9 mouse cellular contexts compared by ENCODE assay signal in genomic region chr9:65562081-65562506, GRCm38 (mm10). TPM values are rescaled to one million over a fixed set of nuclear protein-coding genes. Genes with fewer than 3 reads are reported as not detected.
DNase-seq lines count a peak whose midpoint lies in the region; ATAC-seq and TF ChIP-seq lines count a peak whose summit lies in the region.
"Had no signal": no experiment of that assay in that cellular context is flagged by ENCODE, and none has a peak within 500 bp of the region (broad histone marks: within the 10 kb centered on the region; RNA-seq: fewer than 3 reads in every experiment).

No protein-coding gene starts in this region.

- H3K9me3 ChIP-seq in lung, postnatal 0 days (ENCODE audit: low read length): no peaks in the 10 kb centered on the region
- H3K9me3 ChIP-seq: midbrain, embryonic 12.5 days had no signal

- H3K27ac ChIP-seq in lung, postnatal 0 days (ENCODE audit: low read length): no peak overlapping the region
- H3K27ac ChIP-seq: midbrain, embryonic 12.5 days had no signal

- no peak overlapping the region for H3K9ac ChIP-seq in lung, postnatal 0 days (replicated peaks; ENCODE audit: low read depth)
- H3K9ac ChIP-seq: midbrain, embryonic 12.5 days had no signal

- H3K27me3 ChIP-seq in lung, postnatal 0 days (replicated peaks; ENCODE audit: insufficient read depth, low read length): no peaks in the 10 kb centered on the region
- H3K27me3 ChIP-seq: midbrain, embryonic 12.5 days had no signal

- peak; percentile 70 for DNase-seq in 3T3-L1 (ENCODE audit: low read depth, low spot score)
- DNase-seq in brain, adult 2 months (ENCODE audit: low read depth, low spot score): peak; percentile 90
- peak; percentile 58 to 60 for DNase-seq in frontal cortex, adult 2 months (ENCODE audit: extremely low spot score in 1 of 2, low spot score in 1 of 2)
- peak; percentile 74 for DNase-seq in heart, postnatal 4 days
- DNase-seq in layer of hippocampus, postnatal 10 days (ENCODE audit: low spot score in 2 of 2): peak; percentile 65 to 66
- DNase-seq in lung, postnatal 0 days (ENCODE audit: low spot score): peak; percentile 68
- peak; percentile 67 for DNase-seq in testis, postnatal 14 days (ENCODE audit: low spot score)

- peaks cover 15% of the 10 kb centered on the region; the same call in 1 of the 2 replicates for H3K36me3 ChIP-seq in lung, postnatal 0 days (ENCODE audit: insufficient read depth, low read length)

- peaks cover 10% of the 10 kb centered on the region; the same call in 1 of the 2 replicates for H3K4me1 ChIP-seq in lung, postnatal 0 days (ENCODE audit: insufficient read depth, low read depth, low read length)

- H3K4me3 ChIP-seq in lung, postnatal 0 days (ENCODE audit: low read depth, low read length): no peak overlapping the region
- H3K4me3 ChIP-seq: midbrain, embryonic 12.5 days had no signal

- peak; percentile 77 for ATAC-seq in lung, postnatal 0 days
- ATAC-seq in granulocyte monocyte progenitor cell, adult 5-6 weeks (replicated peaks; ENCODE audit: poor library complexity, severe bottlenecking): no peak

- no peak for TF ChIP-seq CTCF in lung, postnatal 0 days (IDR thresholded peaks at IDR 0.05)

- H3K4me2 ChIP-seq in lung, postnatal 0 days (replicated peaks; ENCODE audit: low read depth, low read length): no peak overlapping the region
- H3K4me2 ChIP-seq: midbrain, embryonic 12.5 days had no signal

- WGBS in lung, postnatal 0 days: 11% methylated on average over 4 of the region's 4 CpGs

- TF ChIP-seq EP300 in lung, postnatal 0 days (IDR thresholded peaks at IDR 0.05): no peak

RNA-seq across cellular contexts. Expression of gene Plekho2, which starts 17.7 kb away (rescaled TPM):
- 17.0 and 17.9 TPM in 2 replicates for polyA plus RNA-seq in frontal cortex, adult 2 months (2012; rRNA removed)
- total RNA-seq in heart, postnatal 4 days (2021): 10 to 100 TPM; 17.9 to 19.4 TPM
- total RNA-seq in layer of hippocampus, postnatal 10 days (2021): 1 to 10 TPM; 5.6 to 8.4 TPM
- polyA plus RNA-seq in lung, postnatal 0 days (2015; fragmentation: Nextera tagmentation; extraction: Ambion mirVana): 20.3 and 21.1 TPM in 2 replicates
- total RNA-seq in granulocyte monocyte progenitor cell, adult 5-6 weeks (2014; fragmentation: Nextera tagmentation): 15.4 and 20.2 TPM in 2 replicates
- 7.1 and 12.6 TPM in 2 replicates for total RNA-seq in granulocyte monocyte progenitor cell, adult 5-6 weeks (2017)

RNA-seq across cellular contexts. Expression of gene Pif1, which starts 24.9 kb away (rescaled TPM):
- 0.24 and 0.36 TPM in 2 replicates for polyA plus RNA-seq in frontal cortex, adult 2 months (2012; rRNA removed)
- 1 to 10 TPM; 6.2 to 7.6 TPM for total RNA-seq in heart, postnatal 4 days (2021)
- total RNA-seq in layer of hippocampus, postnatal 10 days (2021): 1 to 10 TPM; 1.1 to 1.4 TPM
- polyA plus RNA-seq in lung, postnatal 0 days (2015; fragmentation: Nextera tagmentation; extraction: Ambion mirVana): 0.56 and 0.87 TPM in 2 replicates
- 5.3 and 5.4 TPM in 2 replicates for total RNA-seq in granulocyte monocyte progenitor cell, adult 5-6 weeks (2014; fragmentation: Nextera tagmentation)
- total RNA-seq in granulocyte monocyte progenitor cell, adult 5-6 weeks (2017): 8.7 and 13.2 TPM in 2 replicates

RNA-seq across cellular contexts. Expression of gene Ankdd1a, which starts 42.1 kb away (rescaled TPM):
- 2.3 and 2.4 TPM in 2 replicates for polyA plus RNA-seq in frontal cortex, adult 2 months (2012; rRNA removed)
- total RNA-seq in heart, postnatal 4 days (2021): not detected
- total RNA-seq in layer of hippocampus, postnatal 10 days (2021): 1 to 10 TPM; 1.5 to 2.0 TPM
- polyA plus RNA-seq in lung, postnatal 0 days (2015; fragmentation: Nextera tagmentation; extraction: Ambion mirVana): not detected in 2 replicates
- total RNA-seq in granulocyte monocyte progenitor cell, adult 5-6 weeks (2014; fragmentation: Nextera tagmentation): not detected in 2 replicates
- total RNA-seq in granulocyte monocyte progenitor cell, adult 5-6 weeks (2017): not detected in 2 replicates
